Mouse (Mus musculus) lung, adult 10 weeks (tissue): ENCODE data around the gene Ccdc117. TPM values are rescaled to one million over a fixed set of nuclear protein-coding genes. Genes with fewer than 3 reads are reported as not detected.

ENCODE experiments used
- polyA plus RNA-seq: library from polyadenylated mRNA; stranded (reverse); fragments of 350-450 nt; fragmentation: Illumina TruSeq; extraction: RNeasy Lipid Tissue Mini Kit (QIAGEN cat#74804); gene quantifications from one replicate; pipeline ENCODE4 v1.2.3, GENCODE M21; 2014; ENCODE audit warnings: low read depth, low replicate concordance; ENCODE audit not compliant: insufficient read depth

Ccdc117 gene
- polyA plus RNA-seq = 24.0 TPM

DNA sequence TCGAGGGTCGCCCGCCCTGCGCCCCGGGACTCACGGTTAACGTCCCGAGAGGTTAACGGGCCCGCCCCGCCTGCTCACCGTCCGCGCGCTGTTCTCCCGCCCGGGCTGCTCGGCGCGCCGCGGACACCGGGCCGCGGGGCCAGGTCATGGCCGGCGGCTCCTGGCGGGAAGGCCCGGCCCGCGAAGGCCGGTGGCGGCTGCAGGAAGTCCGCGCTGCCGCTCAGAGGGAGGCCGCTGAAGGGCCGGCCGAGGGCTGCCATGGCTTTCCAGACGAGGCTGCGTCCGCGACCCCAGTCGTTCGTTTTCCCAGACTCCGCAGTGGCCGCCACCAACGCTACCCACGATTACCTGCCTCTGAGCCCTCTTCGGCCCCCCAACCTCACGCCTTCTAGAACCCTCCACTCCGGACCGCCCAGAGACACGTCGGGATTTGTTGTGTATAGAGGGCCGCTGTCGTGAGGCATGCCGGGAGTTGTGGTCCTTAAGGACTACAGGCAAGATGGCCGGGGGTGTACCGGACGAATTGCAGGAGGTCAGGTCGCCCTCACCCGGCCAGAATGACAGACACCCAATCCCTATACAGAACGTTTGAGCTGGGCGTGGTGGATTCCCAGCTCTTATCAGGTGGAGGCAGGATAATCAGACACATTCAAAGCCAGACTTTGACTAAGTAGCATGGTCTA, at the start of gene Ccdc117:
TSS of gene Ccdc117 (minus strand) at position 389 of the 683 bp plus-strand sequence.

DNA sequence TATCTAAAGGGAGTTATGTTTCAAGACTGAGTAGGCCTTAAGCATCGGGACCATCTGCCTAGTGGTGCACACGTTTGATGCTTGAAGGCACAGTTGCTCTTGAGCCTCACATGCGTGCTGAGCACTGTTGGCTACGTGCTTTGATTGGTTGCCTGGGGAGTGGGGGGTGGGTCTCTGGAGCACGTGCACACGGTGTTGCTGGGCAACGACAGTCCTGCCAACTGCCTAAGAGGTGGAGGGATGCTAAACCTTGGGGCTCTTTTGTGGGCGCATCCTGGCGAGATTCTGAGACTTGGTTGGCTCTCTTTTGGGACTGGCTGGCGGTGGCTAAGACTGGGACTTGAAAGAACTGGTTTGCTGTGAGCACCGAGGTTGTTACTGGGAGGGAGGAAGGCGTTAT, 27.5 kb upstream of the Ccdc117 start, which contains the start of gene Ankrd36:
TSS of gene Ankrd36 (plus strand) at position 211 of the 400 bp plus-strand sequence.

DNA sequence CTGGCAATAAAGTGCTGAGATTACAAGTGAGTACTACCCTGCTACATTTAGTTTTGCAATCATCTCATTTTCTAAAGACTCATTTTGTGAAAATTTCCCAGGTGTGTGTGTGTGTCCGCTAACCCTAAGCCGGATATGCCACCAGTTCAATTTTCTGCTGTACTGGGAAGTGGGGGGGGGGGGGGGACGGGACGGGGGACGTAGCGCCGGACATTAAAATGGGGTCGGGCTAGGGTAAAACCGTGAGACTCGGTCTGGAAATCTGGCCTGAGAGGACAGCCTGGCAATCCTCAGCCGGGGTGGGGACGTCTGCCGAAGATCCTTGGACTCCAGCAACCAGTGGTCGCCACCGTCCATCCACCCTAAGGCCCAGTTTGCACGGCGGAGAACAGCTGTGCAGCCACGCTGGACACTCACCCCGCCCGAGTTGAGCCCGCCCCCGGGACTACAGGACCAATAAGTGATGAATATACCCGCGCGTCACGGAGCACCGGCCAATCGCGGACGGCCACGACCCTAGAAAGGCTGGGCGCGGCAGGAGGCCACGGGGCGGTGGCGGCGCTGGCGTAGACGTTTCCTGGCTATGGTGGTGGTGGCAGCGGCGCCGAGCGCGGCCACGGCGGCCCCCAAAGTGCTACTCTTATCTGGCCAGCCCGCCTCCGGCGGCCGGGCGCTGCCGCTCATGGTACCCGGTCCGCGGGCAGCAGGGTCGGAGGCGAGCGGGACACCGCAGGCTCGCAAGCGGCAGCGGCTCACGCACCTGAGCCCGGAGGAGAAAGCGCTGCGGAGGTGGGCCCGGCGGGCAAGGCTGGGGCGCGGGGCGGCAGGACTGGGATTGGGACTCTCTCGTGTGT, 21.3 kb downstream of the Ccdc117 start, which contains the start of gene Xbp1:
TSS of gene Xbp1 (plus strand) at position 248 of the 854 bp plus-strand sequence.

Other genes starting within 250 kb of the Ccdc117 start
- 2.4 TPM for gene Znrf3, start 97.3 kb downstream of the Ccdc117 start, polyA plus RNA-seq
- 154 TPM for gene Xbp1, start 21.5 kb downstream of the Ccdc117 start, polyA plus RNA-seq
- not detected for gene Ankrd36, start 27.5 kb upstream of the Ccdc117 start, polyA plus RNA-seq
- 77.6 TPM for gene Mrps24, start 173.5 kb upstream of the Ccdc117 start, polyA plus RNA-seq
- 12.4 TPM for gene Urgcp, start 220.2 kb upstream of the Ccdc117 start, polyA plus RNA-seq
- gene Dbnl, start 246.3 kb upstream of the Ccdc117 start, polyA plus RNA-seq = 77.5 TPM